Mouse (Mus musculus): ENCODE results near the gene Gfod2. TPM values are rescaled to one million over a fixed set of nuclear protein-coding genes. Genes with fewer than 3 reads are reported as not detected.
A peak's percentile ranks its signal among the peaks of the same experiment; 100 is the strongest.

Gene Gfod2
- total RNA-seq (2017) = 1.6 and 5.8 TPM in 2 replicates

- peak; percentile 92 to 99 for ATAC-seq (replicated peaks in 1 of 2; ENCODE audit: insufficient read depth in 1 of 2, low FRiP score in 2 of 2, low TSS enrichment in 1 of 2, low read depth in 1 of 2, poor library complexity in 2 of 2, severe bottlenecking in 2 of 2)
Measured at GRCm38 (mm10) chr8:105758277-105759108, at the start of gene Gfod2. Gene Gfod2 (minus strand): TSS chr8:105758664.

GRCm38 (mm10) chr8:105807766-105808165, 49.3 kb upstream of the Gfod2 start:
- ATAC-seq (replicated peaks in 1 of 2; ENCODE audit: insufficient read depth in 1 of 2, low FRiP score in 2 of 2, low TSS enrichment in 1 of 2, low read depth in 1 of 2, poor library complexity in 2 of 2, severe bottlenecking in 2 of 2) = no peak

- ATAC-seq (replicated peaks in 1 of 2; ENCODE audit: insufficient read depth in 1 of 2, low FRiP score in 2 of 2, low TSS enrichment in 1 of 2, low read depth in 1 of 2, poor library complexity in 2 of 2, severe bottlenecking in 2 of 2) = no peak
Measured at GRCm38 (mm10) chr8:105805964-105806363, 47.5 kb upstream of the Gfod2 start.

- no peak for ATAC-seq (replicated peaks in 1 of 2; ENCODE audit: insufficient read depth in 1 of 2, low FRiP score in 2 of 2, low TSS enrichment in 1 of 2, low read depth in 1 of 2, poor library complexity in 2 of 2, severe bottlenecking in 2 of 2)
Measured at GRCm38 (mm10) chr8:105805346-105805745, 46.9 kb upstream of the Gfod2 start.

- ATAC-seq (replicated peaks in 1 of 2; ENCODE audit: insufficient read depth in 1 of 2, low FRiP score in 2 of 2, low TSS enrichment in 1 of 2, low read depth in 1 of 2, poor library complexity in 2 of 2, severe bottlenecking in 2 of 2) = no peak
Measured at GRCm38 (mm10) chr8:105804797-105805196, 46.3 kb upstream of the Gfod2 start.

GRCm38 (mm10) chr8:105801153-105801904, 42.9 kb upstream of the Gfod2 start:
- ATAC-seq (replicated peaks in 1 of 2; ENCODE audit: insufficient read depth in 1 of 2, low FRiP score in 2 of 2, low TSS enrichment in 1 of 2, low read depth in 1 of 2, poor library complexity in 2 of 2, severe bottlenecking in 2 of 2) = 0 out of 4 replicates have a peak, but pooled peaks of 1 of the 2 experiments have one; percentile 10

- peak in 1 of 2 experiments; percentile 53; a peak in 1 of 4 replicates for ATAC-seq (replicated peaks in 1 of 2; ENCODE audit: insufficient read depth in 1 of 2, low FRiP score in 2 of 2, low TSS enrichment in 1 of 2, low read depth in 1 of 2, poor library complexity in 2 of 2, severe bottlenecking in 2 of 2)
Measured at GRCm38 (mm10) chr8:105799091-105799812, 40.8 kb upstream of the Gfod2 start.

- ATAC-seq (replicated peaks in 1 of 2; ENCODE audit: insufficient read depth in 1 of 2, low FRiP score in 2 of 2, low TSS enrichment in 1 of 2, low read depth in 1 of 2, poor library complexity in 2 of 2, severe bottlenecking in 2 of 2) = no peak
Measured at GRCm38 (mm10) chr8:105798408-105798807, 39.9 kb upstream of the Gfod2 start.

GRCm38 (mm10) chr8:105795785-105796184, 37.3 kb upstream of the Gfod2 start:
- ATAC-seq (replicated peaks in 1 of 2; ENCODE audit: insufficient read depth in 1 of 2, low FRiP score in 2 of 2, low TSS enrichment in 1 of 2, low read depth in 1 of 2, poor library complexity in 2 of 2, severe bottlenecking in 2 of 2) = no peak

GRCm38 (mm10) chr8:105794009-105794598, 35.6 kb upstream of the Gfod2 start:
- ATAC-seq (replicated peaks in 1 of 2; ENCODE audit: insufficient read depth in 1 of 2, low FRiP score in 2 of 2, low TSS enrichment in 1 of 2, low read depth in 1 of 2, poor library complexity in 2 of 2, severe bottlenecking in 2 of 2) = no peak

GRCm38 (mm10) chr8:105793331-105793730, 34.9 kb upstream of the Gfod2 start:
- ATAC-seq (replicated peaks in 1 of 2; ENCODE audit: insufficient read depth in 1 of 2, low FRiP score in 2 of 2, low TSS enrichment in 1 of 2, low read depth in 1 of 2, poor library complexity in 2 of 2, severe bottlenecking in 2 of 2) = no peak

GRCm38 (mm10) chr8:105789626-105790025, 31.2 kb upstream of the Gfod2 start:
- ATAC-seq (replicated peaks in 1 of 2; ENCODE audit: insufficient read depth in 1 of 2, low FRiP score in 2 of 2, low TSS enrichment in 1 of 2, low read depth in 1 of 2, poor library complexity in 2 of 2, severe bottlenecking in 2 of 2) = no peak

GRCm38 (mm10) chr8:105788927-105789326, 30.5 kb upstream of the Gfod2 start:
- ATAC-seq (replicated peaks in 1 of 2; ENCODE audit: insufficient read depth in 1 of 2, low FRiP score in 2 of 2, low TSS enrichment in 1 of 2, low read depth in 1 of 2, poor library complexity in 2 of 2, severe bottlenecking in 2 of 2) = peak; percentile 76 to 84

GRCm38 (mm10) chr8:105788241-105788640, 29.8 kb upstream of the Gfod2 start:
- ATAC-seq (replicated peaks in 1 of 2; ENCODE audit: insufficient read depth in 1 of 2, low FRiP score in 2 of 2, low TSS enrichment in 1 of 2, low read depth in 1 of 2, poor library complexity in 2 of 2, severe bottlenecking in 2 of 2) = peak; percentile 44 to 58; a peak in 3 of 4 replicates

GRCm38 (mm10) chr8:105780298-105780697, 21.8 kb upstream of the Gfod2 start:
- ATAC-seq (replicated peaks in 1 of 2; ENCODE audit: insufficient read depth in 1 of 2, low FRiP score in 2 of 2, low TSS enrichment in 1 of 2, low read depth in 1 of 2, poor library complexity in 2 of 2, severe bottlenecking in 2 of 2) = no peak

GRCm38 (mm10) chr8:105777833-105778232, 19.4 kb upstream of the Gfod2 start:
- no peak for ATAC-seq (replicated peaks in 1 of 2; ENCODE audit: insufficient read depth in 1 of 2, low FRiP score in 2 of 2, low TSS enrichment in 1 of 2, low read depth in 1 of 2, poor library complexity in 2 of 2, severe bottlenecking in 2 of 2)

- no peak for ATAC-seq (replicated peaks in 1 of 2; ENCODE audit: insufficient read depth in 1 of 2, low FRiP score in 2 of 2, low TSS enrichment in 1 of 2, low read depth in 1 of 2, poor library complexity in 2 of 2, severe bottlenecking in 2 of 2)
Measured at GRCm38 (mm10) chr8:105774498-105774897, 16.0 kb upstream of the Gfod2 start.

Data from hematopoietic stem cell, adult 5-6 weeks (primary cell).